Mouse (Mus musculus): ENCODE measurements at regions not wholly inside any gene's neighbourhood (a gene's known extent, or its start where the extent isn't known, plus 50 kb on each side); places are given as distances from the start of the nearest gene placed in this dataset.

- intact Hi-C loops (cut with DNase I): no loop called here
- DNase-seq: peak; percentile 35 to 52
These were observed 151.8 kb upstream of the Maf start for GRCm38 (mm10) chr8:115859406-115859805.

DNA sequence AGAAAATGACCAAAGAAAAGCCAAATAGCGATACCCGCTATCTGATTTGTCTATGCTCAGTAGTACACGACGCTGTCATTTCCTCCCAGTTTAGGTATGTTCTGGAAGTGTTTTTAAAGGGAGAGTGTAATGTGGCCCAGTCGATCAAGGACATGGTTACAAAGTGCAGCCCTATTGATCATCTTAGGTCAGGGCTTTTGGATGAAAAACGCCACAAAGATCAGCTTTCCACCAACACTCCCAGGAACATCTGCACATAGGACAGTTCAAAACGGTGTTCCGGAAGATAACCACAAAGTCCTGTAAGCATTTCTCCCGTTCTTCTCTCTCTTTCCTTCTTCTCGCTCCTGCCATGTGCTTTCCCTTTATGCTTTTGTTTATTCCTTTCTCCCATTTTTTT lies 149.2 kb upstream of the Maf start:
- DNase-seq: no peak
- intact Hi-C loops (cut with DNase I): no loop called here

DNA sequence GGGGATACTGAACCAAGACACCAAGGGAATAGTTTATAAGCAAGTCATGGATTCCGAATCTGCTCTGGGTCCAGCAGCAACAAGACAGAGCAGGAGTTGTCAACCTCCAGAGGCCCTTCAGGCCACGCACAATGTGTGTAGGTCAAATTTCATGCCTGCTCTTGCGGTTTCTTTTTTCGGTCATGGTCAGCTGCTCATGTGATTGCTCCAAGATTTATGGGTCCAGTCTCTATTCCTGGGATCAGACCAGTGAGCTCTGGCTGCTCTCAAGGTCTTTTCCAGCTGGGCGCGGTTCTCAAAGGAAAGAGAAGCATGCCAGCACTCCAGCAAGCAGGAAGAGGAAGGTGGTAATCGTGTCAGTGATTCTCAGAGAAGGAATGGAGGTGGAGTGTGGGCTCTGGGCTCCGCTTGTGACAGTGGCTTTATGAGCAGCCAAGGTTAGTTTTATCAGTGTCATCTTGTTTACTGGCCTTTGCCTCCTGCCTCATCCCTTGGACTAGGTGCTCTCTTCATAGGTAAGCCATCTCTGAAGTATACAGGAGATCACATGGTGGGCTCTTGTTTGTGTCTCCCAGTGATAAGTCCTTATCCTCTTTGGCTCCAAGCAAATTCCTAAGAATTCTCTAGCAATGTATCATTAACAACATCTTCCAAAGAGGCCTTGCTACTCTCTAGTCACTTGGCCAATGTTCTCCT lies 148.5 kb upstream of the Maf start:
- DNase-seq: no peak
- intact Hi-C loops (cut with DNase I): no loop called here

- peak; percentile 65 to 77 for DNase-seq
- intact Hi-C loops (cut with DNase I): no loop called here
These were observed 146.8 kb upstream of the Maf start for GRCm38 (mm10) chr8:115854209-115854900.

- intact Hi-C loops (cut with DNase I): no loop called here
- no peak for DNase-seq
These were observed 143.0 kb upstream of the Maf start for GRCm38 (mm10) chr8:115850552-115850951.

GRCm38 (mm10) chr8:115833391-115833790 lies 125.8 kb upstream of the Maf start:
- intact Hi-C loops (cut with DNase I): no loop called here
- no peak for DNase-seq

DNA sequence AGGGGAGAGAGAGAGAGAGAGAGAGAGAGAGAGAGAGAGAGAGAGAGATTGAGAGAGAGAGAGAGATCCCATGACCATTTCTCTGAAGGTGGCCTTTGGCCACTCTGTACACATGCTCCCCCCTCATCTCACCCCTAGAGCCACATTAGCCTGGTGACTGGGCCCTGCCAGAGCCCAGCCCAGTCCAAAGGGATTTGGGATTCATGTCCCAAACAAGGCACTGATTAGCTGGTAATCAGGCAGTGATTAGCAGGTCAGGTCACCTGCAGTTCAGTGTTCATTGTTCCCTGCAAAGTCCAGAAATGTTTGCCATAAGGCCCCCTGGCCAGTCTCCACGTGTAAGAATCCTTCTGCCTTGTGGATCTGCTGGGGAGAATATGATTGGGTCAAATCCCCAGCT lies 124.1 kb upstream of the Maf start:
- intact Hi-C loops (cut with DNase I): no loop called here

GRCm38 (mm10) chr8:115830012-115830662 lies 122.5 kb upstream of the Maf start:
- intact Hi-C loops (cut with DNase I): no loop called here
- no peak for DNase-seq

More for the DNA sequence above, 124.1 kb upstream of the Maf start:
- DNase-seq: no peak

DNA sequence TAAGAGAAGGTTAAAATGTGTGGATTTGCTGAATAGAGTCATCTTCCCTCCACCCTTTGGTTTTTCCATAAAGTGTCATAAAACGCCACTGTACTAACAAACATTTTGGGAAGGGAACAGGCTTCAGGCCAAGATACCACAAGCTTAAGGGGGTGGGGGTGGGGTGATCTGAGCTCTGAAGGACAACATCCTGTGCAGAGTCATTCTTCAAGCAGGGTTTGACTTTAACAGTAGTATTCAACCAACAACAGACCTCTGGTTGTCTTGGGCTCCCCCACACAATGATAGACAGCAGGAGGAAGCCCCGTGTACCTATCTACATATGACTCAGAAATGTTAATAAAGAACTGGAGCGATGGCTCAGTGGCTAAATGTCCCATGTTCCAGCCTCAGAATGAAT lies 118.9 kb upstream of the Maf start:
- no peak for DNase-seq
- intact Hi-C loops (cut with DNase I): no loop called here

GRCm38 (mm10) chr8:115825899-115826502 lies 118.4 kb upstream of the Maf start:
- intact Hi-C loops (cut with DNase I): no loop called here

GRCm38 (mm10) chr8:115824478-115824785 lies 116.8 kb upstream of the Maf start:
- intact Hi-C loops (cut with DNase I): no loop called here

More at GRCm38 (mm10) chr8:115825899-115826502, 118.4 kb upstream of the Maf start:
- no peak for DNase-seq

GRCm38 (mm10) chr8:115823673-115824477 lies 116.3 kb upstream of the Maf start:
- no peak for DNase-seq
- intact Hi-C loops (cut with DNase I): no loop called here

More at GRCm38 (mm10) chr8:115824478-115824785, 116.8 kb upstream of the Maf start:
- no peak for DNase-seq

DNA sequence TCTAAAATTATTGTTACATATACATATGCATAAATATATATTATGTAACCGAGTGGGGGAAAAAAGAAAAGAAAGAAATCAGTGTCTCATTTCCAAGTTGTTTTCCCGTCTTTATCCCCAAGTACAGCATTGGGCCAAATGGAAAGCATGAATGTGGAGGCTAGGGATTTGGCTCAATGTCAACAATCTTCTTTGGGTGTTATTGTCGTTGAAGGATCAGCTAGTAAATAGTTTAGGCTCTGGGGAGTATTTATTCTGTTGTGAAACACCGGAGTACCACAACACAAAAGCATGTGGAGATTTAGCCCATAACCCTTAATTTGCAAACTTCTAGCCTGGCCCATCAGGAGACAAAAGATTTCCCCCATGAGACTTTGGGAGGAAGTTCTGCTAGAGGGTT lies 105.8 kb upstream of the Maf start:
- intact Hi-C loops (cut with DNase I): no loop called here
- DNase-seq: no peak

- intact Hi-C loops (cut with DNase I): no loop called here
- DNase-seq: no peak
These were observed 99.0 kb upstream of the Maf start for GRCm38 (mm10) chr8:115806579-115806978.

DNA sequence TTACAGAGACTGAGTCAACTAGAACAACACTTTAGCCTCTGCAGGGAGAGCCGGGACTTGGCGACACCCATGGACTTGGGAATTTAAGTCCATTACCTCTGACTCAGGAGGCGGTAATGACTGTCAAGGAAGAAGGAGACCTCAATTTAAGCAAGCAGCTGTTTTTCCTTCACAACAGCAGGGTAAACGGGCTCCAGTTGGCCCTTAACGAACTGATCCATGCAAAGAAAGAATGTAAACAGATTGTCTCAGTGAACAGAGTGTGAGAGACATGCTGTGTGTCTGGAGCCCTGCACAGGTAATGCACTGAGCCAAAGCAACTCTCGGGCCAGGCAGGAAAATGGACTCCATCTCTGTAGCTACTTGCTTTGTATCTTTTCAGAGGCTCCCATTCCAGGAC lies 98.5 kb upstream of the Maf start:
- intact Hi-C loops (cut with DNase I): no loop called here

DNA sequence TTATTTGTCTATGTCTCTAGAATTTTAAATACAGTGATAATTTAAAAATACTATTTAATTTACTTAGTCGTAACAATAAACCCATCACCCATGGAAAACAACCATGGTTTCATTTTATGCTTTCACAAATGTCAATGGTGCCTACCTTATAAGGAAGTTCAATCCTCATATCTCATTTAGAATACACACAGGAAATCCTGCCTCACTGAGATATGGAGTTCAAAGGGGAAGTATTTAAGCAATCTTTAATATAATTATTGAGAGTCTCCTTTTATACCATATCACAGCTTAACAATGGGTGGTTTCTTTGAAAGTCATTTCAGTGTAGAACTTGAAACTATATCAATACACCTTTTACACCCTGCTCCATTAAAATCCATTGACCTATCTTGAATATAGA lies 86.0 kb upstream of the Maf start:
- no peak for DNase-seq
- intact Hi-C loops (cut with DNase I): no loop called here

More for the DNA sequence above, 98.5 kb upstream of the Maf start:
- no peak for DNase-seq

- no peak for DNase-seq
- intact Hi-C loops (cut with DNase I): no loop called here
These were observed 80.8 kb upstream of the Maf start for GRCm38 (mm10) chr8:115788421-115788820.

- intact Hi-C loops (cut with DNase I): no loop called here
These were observed 78.6 kb upstream of the Maf start for GRCm38 (mm10) chr8:115786185-115786584.

DNA sequence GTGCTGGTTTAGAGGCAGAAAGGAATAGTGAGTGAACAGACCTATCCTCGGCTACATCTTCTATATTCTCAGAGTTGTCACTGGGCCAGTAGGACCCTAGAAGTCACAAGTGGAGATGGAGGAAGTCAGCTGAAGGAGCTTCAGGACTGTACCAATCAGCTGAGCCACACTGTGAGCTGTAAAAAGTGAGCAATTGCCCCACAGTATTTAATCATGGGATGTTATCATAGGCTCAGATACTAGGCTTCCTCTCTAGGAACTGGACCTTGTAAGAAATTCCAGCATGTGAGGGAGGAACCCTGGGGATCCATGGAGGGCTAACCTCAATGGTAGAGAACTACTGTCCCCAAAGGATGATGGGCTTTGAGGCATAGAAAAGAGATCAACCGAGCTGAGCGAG lies 78.2 kb upstream of the Maf start:
- intact Hi-C loops (cut with DNase I): no loop called here
- DNase-seq: no peak

More at GRCm38 (mm10) chr8:115786185-115786584, 78.6 kb upstream of the Maf start:
- DNase-seq: no peak

- intact Hi-C loops (cut with DNase I): no loop called here
- no peak for DNase-seq
These were observed 75.8 kb upstream of the Maf start for GRCm38 (mm10) chr8:115783364-115783763.

DNA sequence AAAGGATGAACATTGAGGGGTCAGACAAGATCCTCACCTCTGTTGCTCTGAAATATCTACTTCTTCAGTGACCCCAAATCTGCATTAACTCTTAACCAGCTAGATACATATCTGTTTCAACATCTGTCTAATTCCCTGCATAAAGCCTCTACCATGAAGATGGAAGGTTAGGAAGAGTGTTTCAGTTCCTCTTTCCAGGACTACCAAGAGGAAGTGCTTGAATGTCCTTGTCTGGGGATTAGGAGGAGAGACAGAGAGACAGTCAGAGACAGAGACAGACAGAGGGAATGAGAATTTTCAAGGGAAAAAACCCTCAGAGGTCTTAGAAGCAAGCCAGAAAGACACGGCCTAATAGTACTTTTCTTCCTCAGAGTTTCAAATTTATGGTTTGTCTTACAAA lies 70.8 kb upstream of the Maf start:
- intact Hi-C loops (cut with DNase I): no loop called here
- no peak for DNase-seq

Measured in heart, postnatal 14 days (tissue).